ENCODE assay signal across 24 mouse cellular contexts in genomic region chrX:51058741-51059140, GRCm38 (mm10). TPM values are rescaled to one million over a fixed set of nuclear protein-coding genes. Genes with fewer than 3 reads are reported as not detected.
DNase-seq lines count a peak whose midpoint lies in the region; ATAC-seq lines count a peak whose summit lies in the region.
"Had no signal": no experiment of that assay in that cellular context is flagged by ENCODE, and none has a peak within 500 bp of the region (broad histone marks: within the 10 kb centered on the region; RNA-seq: fewer than 3 reads in every experiment).

No protein-coding gene starts in this region.

- H3K27ac ChIP-seq in heart, embryonic 10.5 days, result no peak overlapping the region
- no peak overlapping the region for H3K27ac ChIP-seq in forebrain, embryonic 10.5 days
- H3K27ac ChIP-seq: forebrain, embryonic 15.5 days; hindbrain, postnatal 0 days; midbrain, embryonic 13.5 days; neural tube, embryonic 12.5 days had no signal

- intact Hi-C loops in heart, postnatal 10 days (cut with DNase I), result no loop called here

- WGBS in heart, embryonic 10.5 days, result 79% methylated on average over 4 of the region's 4 CpGs
- WGBS in forebrain, embryonic 10.5 days, result 85% methylated on average over 4 of the region's 4 CpGs

- H3K36me3 ChIP-seq in heart, embryonic 10.5 days, result no peaks in the 10 kb centered on the region
- no peaks in the 10 kb centered on the region for H3K36me3 ChIP-seq in forebrain, embryonic 10.5 days (replicated peaks)
- H3K36me3 ChIP-seq: forebrain, embryonic 15.5 days; midbrain, embryonic 13.5 days; neural tube, embryonic 12.5 days had no signal

- H3K9me3 ChIP-seq in heart, embryonic 10.5 days, result no peaks in the 10 kb centered on the region
- H3K9me3 ChIP-seq in forebrain, embryonic 10.5 days, result no peaks in the 10 kb centered on the region
- H3K9me3 ChIP-seq: forebrain, embryonic 15.5 days; midbrain, embryonic 13.5 days; neural tube, embryonic 12.5 days had no signal

- H3K4me1 ChIP-seq in heart, embryonic 10.5 days, result no peaks in the 10 kb centered on the region
- H3K4me1 ChIP-seq in forebrain, embryonic 10.5 days, result no peaks in the 10 kb centered on the region
- H3K4me1 ChIP-seq: forebrain, embryonic 15.5 days; midbrain, embryonic 13.5 days; neural tube, embryonic 12.5 days had no signal

- peak; percentile 27 for DNase-seq in gastrocnemius, adult 18-20 months (ENCODE audit: low spot score)
- no peak for DNase-seq in gastrocnemius, adult 8-10 months (ENCODE audit: low spot score in 2 of 2)
- peak; percentile 4 to 20 for DNase-seq in heart, postnatal 10 days
- no peak for DNase-seq in heart, embryonic 10.5 days (ENCODE audit: low spot score)
- peak; percentile 15 for DNase-seq in 3134 (ENCODE audit: extremely low read depth, insufficient read length, low spot score)
- DNase-seq in fibroblast of lung, adult 2 months (ENCODE audit: low read depth), result peak; percentile 42
- no peak for DNase-seq in forebrain, embryonic 10.5 days (ENCODE audit: extremely low spot score, low spot score)
- DNase-seq: adrenal gland, postnatal 36 days; cerebellum, adult 11-12 months; cerebellum, postnatal 25 days; embryo, embryonic 11 days; kidney, adult 8-10 months; kidney, postnatal 25 days; layer of hippocampus, adult 9-11 months; lung, postnatal 10 days; right cerebral cortex, adult 18-20 months; spleen, adult 18-20 months; thymus, postnatal 36 days had no signal

- no peak for ATAC-seq in frontal cortex, adult (ENCODE audit: low TSS enrichment)
- ATAC-seq: forebrain, embryonic 15.5 days; hindbrain, postnatal 0 days; midbrain, embryonic 13.5 days had no signal

- no peaks in the 10 kb centered on the region for H3K27me3 ChIP-seq in heart, embryonic 10.5 days (ENCODE audit: insufficient read depth, poor library complexity, severe bottlenecking)
- H3K27me3 ChIP-seq in forebrain, embryonic 10.5 days (ENCODE audit: poor library complexity, severe bottlenecking), result peaks cover 7% of the 10 kb centered on the region
- H3K27me3 ChIP-seq: CH12.LX; forebrain, embryonic 15.5 days; midbrain, embryonic 13.5 days; neural tube, embryonic 12.5 days had no signal

- no peak overlapping the region for H3K4me3 ChIP-seq in heart, embryonic 10.5 days
- no peak overlapping the region for H3K4me3 ChIP-seq in forebrain, embryonic 10.5 days
- H3K4me3 ChIP-seq: forebrain, embryonic 15.5 days; midbrain, embryonic 13.5 days; neural tube, embryonic 12.5 days had no signal

RNA-seq across cellular contexts. Expression of gene Rap2c, which starts 40.9 kb away (rescaled TPM):
- total RNA-seq in gastrocnemius, adult 18-20 months (2021), result 10 to 100 TPM; 22.3 to 24.3 TPM
- total RNA-seq in gastrocnemius, adult 8-10 months (2022), result 10 to 100 TPM; 22.2 to 28.6 (median 24.1) TPM
- 10 to 100 TPM; 31.4 to 32.6 TPM for total RNA-seq in heart, postnatal 10 days (2021)
- 29.3 and 33.3 TPM in 2 replicates for polyA plus RNA-seq in heart, embryonic 10.5 days (2016; fragmentation: Nextera tagmentation; extraction: Ambion mirVana)
- polyA plus RNA-seq in forebrain, embryonic 10.5 days (2016; fragmentation: Nextera tagmentation; extraction: Ambion mirVana), result 21.3 and 21.9 TPM in 2 replicates

Comparison
In these comparisons a context has a peak if more than half of its experiments do, and no peak if none do; other contexts are left out.
1. DNase-seq: peak in gastrocnemius, adult 18-20 months (single experiment), heart, postnatal 10 days (2 of 2), 3134 (single experiment) and fibroblast of lung, adult 2 months (single experiment); none in gastrocnemius, adult 8-10 months (0 of 2), heart, embryonic 10.5 days (single experiment) and forebrain, embryonic 10.5 days (single experiment).